In the genomic region with DNA sequence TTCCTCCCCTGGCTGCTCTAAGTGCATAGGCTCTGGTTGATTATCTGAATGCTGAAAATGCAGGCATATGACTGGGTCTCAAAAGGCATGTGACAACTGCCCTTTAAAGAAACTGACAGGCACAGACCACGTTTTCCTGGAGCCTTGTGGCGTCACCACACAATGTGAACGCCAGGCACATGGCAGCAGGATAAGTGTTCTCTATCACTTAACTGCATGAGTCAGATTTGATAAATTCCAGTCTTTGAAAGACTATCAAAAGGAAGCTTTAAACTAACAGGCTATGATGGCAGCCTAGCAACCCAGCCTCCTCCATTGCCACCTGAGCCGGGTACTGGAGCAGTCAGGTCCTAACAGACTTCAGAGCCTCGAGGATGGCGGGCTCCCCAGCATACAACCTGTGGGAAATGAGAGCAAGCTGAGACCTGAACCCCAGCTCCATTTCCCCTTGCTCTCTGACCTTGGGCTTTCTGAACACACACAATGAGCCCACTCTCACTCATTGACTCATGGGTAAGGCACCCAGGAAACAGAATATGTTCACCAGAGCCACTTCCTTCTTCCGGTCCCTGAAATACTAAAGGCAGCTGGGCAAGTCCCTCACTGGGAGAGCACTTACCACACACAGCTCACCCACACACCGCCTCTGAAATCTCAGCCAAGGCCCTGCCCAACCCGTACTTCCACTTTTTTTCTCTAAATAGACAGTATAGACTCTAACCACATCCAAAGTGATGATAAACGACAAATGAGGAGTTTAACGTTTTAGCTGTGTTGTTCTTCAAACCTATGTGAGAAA, we compare ENCODE assay signal across 11 mouse cellular contexts.
A peak's percentile ranks its signal among the peaks of the same experiment; 100 is the strongest.
DNase-seq lines count a peak whose midpoint lies in the region; ATAC-seq lines count a peak whose summit lies in the region.
"Had no signal": no experiment of that assay in that cellular context is flagged by ENCODE, and none has a peak within 500 bp of the region (broad histone marks: within the 10 kb centered on the region; RNA-seq: fewer than 3 reads in every experiment).

No protein-coding gene starts in this region.

- 0 out of 2 replicates have a peak overlapping the region, but pooled peaks have one; percentile 56 for H3K27ac ChIP-seq in heart, embryonic 10.5 days
- H3K27ac ChIP-seq: hindbrain, embryonic 15.5 days; neural tube, embryonic 12.5 days had no signal

- H3K4me1 ChIP-seq in heart, embryonic 10.5 days = peaks cover 82% of the 10 kb centered on the region

- ATAC-seq in granulocyte monocyte progenitor cell, adult 5-6 weeks (replicated peaks; ENCODE audit: poor library complexity, severe bottlenecking) = peak; percentile 90
- peak; percentile 31 for ATAC-seq in neutrophil, adult 5-6 weeks (ENCODE audit: extremely low read depth, insufficient number of reproducible peaks, low FRiP score, poor library complexity, severe bottlenecking)
- ATAC-seq: liver, postnatal 0 days had no signal

- no peaks in the 10 kb centered on the region for H3K9me3 ChIP-seq in heart, embryonic 10.5 days
- H3K9me3 ChIP-seq: hindbrain, embryonic 15.5 days; neural tube, embryonic 12.5 days had no signal

- 56% methylated on average over 11 of the region's 11 CpGs for WGBS in heart, embryonic 10.5 days

- H3K36me3 ChIP-seq in heart, embryonic 10.5 days = no peaks in the 10 kb centered on the region
- H3K36me3 ChIP-seq: hindbrain, embryonic 15.5 days; neural tube, embryonic 12.5 days had no signal

- no peak overlapping the region for H3K4me3 ChIP-seq in heart, embryonic 10.5 days
- H3K4me3 ChIP-seq: hindbrain, embryonic 15.5 days; neural tube, embryonic 12.5 days had no signal

- 0 out of 2 replicates have a peak, but pooled peaks cover 9% of the 10 kb centered on the region for H3K27me3 ChIP-seq in heart, embryonic 10.5 days (ENCODE audit: insufficient read depth, poor library complexity, severe bottlenecking)
- H3K27me3 ChIP-seq: hindbrain, embryonic 15.5 days had no signal

- no peak for DNase-seq in heart, embryonic 10.5 days (ENCODE audit: low spot score)
- no peak for DNase-seq in heart, postnatal 4 days
- peak; percentile 59 for DNase-seq in CD4-positive helper T cell, adult 2 months (ENCODE audit: low read depth, low spot score)
- DNase-seq in cerebellum, adult 11 months = no peak
- no peak for DNase-seq in kidney, adult 18-20 months
- DNase-seq in right cerebral cortex, postnatal 10 days (ENCODE audit: low spot score in 2 of 2) = no peak
- DNase-seq: liver, postnatal 0 days had no signal
